Mouse (Mus musculus): ENCODE measurements around the gene Serpinh1.
A peak's percentile ranks its signal among the peaks of the same experiment; 100 is the strongest.

The Serpinh1 gene

DNA sequence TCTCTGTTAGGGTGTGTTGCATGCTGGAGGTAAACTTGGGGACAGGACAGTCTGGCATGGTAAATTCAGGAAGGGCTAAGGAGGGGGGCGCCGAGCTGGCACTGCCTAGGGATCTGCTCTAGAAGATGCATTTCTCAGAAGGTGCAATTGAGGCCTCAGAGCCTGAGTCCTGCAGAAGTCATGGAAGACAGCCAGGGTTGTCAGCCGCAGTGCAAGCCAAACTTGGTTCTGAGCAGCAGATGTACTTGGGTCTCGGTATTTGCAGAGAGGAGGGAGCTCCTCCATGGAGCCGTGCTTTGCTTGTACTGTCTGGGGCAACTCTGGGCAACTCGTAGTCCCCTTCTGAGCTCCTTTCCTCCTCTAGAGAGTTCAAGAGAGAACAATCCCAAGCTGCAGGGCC is 26.9 kb downstream of the Serpinh1 start:
- no peak for DNase-seq (ENCODE audit: inconsistent ontology term)

DNA sequence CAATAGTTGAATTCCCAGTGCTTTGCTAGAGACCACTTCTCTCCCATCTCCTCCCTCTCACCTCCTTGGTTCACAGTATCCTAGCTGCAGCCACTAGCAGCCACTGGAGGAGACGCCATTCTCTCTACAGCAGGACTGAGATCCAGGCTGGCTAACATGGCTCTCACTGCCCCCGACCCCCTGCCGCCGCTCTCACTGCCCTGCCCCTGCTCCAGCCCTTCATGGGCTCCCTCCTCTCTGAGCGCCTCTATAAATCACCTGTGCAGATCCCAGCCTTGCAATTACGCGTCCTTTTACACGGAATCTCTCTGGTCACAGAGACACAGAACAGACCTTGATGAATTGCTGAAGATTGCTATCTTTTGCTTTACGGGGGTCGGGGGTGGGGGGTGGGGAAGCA is 28.2 kb downstream of the Serpinh1 start:
- no peak for DNase-seq (ENCODE audit: inconsistent ontology term)

DNA sequence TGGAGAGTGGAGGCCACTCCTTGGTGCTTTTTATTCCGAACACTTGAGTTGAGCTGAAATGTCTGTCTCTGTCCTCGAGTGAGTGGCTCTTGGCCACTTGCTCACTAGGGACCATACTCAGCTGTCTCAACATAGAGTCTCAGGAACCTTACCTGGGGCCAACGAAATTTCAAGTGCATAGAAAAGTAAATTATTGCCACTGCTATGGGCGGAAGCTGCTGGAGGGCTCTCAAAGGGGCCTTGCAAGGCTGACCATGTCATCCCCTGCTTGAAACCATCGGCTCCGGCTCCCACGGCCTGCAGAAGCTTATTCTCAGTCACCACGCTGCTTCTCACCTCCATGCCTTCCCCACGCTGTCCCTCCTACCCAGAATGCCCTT is 29.7 kb downstream of the Serpinh1 start:
- no peak for DNase-seq (ENCODE audit: inconsistent ontology term)

DNA sequence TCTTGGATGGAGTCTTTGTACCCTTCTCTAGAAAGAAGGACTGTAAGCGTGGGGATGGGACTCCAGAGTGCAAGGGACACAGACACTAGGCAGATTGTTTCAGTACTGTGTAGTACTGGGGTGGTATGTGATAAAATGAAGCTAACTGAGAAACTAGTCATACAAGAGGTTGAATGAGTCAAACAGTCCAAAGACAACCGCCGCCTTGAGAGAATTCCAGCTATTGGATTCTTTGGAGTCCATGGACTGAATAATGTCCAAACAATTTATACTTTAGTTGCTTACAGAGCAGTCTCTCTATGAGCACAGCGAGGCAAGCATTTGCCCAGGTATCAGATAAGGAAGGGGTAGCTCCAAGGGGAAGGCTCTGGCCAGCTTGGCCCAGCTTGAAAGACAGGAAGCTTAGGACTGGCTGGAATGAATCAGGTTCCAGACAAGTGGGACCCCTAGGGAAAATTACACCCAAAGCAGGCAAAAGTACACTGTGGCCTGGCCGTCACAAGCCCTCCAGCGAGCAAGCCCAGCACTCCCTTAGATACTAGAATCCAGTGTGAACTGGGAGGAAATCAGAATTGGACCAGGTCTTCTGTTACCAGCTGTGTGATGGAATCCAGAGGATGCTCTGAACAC is 30.2 kb downstream of the Serpinh1 start:
- DNase-seq (ENCODE audit: inconsistent ontology term): peak; percentile 64

DNA sequence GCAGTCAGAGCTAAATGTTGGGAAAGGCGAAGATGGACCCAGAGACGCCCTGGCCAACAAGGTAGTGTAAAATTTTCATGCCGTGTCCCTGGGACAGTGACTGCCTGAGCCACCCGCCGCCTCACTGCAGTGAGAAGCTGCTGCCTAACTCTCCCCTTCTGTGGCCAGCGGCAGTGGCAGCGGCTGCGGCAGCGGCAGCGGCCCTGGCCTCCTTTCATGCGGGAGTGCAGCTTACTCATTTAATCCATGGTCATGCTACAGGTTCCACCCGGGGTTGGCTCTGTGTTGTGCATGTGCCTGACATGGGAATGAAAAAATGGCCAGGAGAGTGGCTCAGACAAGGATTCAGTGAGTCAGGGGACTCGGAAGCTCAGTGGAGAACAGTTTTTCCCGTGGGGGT is 32.5 kb downstream of the Serpinh1 start:
- DNase-seq (ENCODE audit: inconsistent ontology term): peak; percentile 42

DNA sequence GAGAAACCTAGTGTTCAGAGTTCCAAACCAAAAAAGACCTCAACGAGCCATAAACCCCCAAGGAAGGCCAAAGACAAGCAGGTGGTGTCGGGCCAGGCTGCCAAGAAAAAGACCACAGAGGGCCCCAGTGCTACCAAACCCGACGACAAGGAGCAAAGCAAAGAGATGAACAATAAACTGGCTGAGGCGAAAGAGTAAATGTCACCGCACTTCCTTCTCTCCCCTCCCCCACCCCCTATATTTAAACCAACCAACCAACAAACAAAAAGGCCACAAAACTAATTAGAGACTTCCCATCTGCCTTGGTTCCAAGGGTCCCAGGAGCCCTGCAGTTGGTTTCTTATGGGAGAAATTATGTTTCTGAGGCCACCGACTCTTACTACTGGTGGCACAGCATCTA is 35.6 kb downstream of the Serpinh1 start:
- no peak for DNase-seq (ENCODE audit: inconsistent ontology term)

DNA sequence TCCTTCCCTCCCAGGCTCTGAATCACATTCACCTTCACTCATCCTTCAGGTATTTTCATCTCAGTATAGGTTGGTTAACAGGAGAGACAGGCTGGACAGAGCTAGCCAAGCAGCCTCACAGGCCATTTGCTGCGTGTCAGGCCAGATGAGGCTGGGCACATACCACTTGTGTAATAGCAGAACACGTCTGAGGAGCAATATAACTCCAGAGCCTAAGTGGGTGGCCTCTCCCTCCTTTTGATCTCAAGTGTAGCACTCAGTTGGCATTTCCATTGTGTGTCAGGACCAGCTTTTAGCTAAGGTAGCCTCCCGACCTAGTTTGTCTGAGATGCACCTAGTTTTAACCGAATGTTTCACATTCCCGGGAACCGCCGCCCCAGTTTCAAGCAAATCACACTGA is 36.8 kb downstream of the Serpinh1 start:
- DNase-seq (ENCODE audit: inconsistent ontology term): no peak

DNA sequence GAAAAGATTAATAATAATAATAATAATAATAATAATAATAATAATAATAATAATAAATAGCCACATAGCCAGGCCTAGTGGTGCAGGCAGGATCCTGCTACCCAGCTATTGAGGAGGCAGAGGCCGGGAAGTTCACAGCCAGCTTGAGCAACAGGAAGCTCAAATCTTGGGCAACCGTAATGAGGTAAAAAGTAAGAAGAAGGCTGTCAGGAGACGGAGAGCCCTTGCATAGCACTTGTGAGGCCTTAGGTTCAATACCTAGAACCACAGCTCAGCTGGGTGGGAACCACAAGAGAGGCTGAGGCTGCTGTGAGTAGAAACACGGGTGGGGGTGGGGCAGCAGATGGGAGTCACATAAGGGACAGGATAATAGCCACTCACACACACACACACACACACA is 38.5 kb downstream of the Serpinh1 start:
- DNase-seq (ENCODE audit: inconsistent ontology term): no peak

DNA sequence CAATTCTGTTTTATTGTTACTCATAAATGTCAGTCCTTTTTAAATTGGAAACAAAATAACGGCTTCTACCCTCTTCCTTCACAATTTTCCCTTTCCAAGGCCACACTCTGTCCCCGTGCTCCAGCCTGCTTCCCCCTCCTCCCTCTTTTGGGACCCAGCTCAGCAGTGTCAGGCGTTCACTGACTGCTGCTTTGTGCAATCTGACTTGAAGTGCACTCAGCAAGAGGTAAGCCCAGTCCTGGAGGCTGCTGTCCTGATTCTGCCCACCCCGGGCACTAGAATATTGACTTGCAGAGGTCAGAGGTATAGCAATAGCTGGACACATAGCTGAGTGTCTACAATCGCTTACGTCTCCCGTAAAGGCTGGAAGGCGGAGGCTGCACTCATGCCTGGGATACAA is 39.8 kb downstream of the Serpinh1 start:
- DNase-seq (ENCODE audit: inconsistent ontology term): no peak

DNA sequence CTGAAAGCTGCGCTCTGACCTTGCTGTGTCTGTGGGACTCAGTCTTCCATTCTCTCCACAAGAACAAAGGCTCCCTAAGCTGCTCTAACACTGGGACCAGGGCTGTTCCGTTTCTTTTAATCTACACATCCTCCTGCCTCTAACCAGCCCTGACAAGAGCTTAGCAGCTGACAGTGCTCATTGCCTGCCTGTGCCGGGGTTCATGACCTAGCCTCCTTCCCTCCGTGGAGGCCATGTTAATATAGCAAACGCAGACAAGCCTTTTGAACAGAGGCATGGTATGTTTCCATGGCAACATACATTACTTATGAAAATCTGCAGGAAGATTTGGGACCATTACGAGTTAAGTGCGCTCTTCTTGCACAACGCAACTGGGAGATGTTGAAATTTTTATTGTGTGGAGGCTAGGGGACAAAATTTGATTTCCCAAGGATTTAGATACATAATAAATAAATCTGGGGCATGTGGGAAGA is 40.3 kb downstream of the Serpinh1 start:
- no peak for DNase-seq (ENCODE audit: inconsistent ontology term)

DNA sequence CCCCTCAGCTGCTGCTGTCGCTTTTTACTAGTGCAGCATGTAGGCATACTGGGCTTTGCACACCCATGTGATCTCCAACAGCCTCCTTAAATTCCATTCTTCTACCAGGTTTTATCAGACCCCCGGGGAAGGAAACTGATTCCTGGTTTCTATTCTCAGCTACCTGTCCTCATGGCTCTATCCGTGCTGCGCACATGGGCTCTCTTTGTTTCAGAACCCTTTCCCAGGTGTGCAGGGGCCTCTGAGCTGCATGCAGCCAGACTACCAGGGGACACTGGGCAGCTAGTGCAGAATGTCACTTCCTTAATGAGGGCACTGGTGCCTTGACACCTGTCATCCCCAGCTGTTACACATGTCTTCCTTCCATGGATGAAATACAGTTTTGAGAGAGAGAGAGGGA is 41.0 kb downstream of the Serpinh1 start:
- DNase-seq (ENCODE audit: inconsistent ontology term): no peak

DNA sequence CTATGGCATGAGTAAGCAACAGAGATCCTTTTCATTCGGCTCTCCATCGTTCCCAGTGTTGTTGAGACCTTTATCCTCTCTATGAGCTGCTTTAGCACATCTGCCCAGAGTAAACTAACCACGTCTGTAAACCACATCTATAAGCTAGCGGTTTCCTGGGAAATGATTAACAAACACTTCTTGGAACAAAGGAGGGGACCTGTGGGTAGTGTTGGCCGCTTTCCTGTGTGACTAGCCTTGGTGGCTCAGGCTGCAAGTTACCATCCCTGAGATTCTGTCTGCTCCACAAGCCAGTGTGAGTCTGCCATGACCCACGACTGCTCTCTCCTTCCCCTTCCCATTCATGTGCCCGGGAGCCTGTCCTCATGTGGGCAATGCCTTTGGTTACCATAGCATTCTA is 41.6 kb downstream of the Serpinh1 start:
- DNase-seq (ENCODE audit: inconsistent ontology term): no peak

DNA sequence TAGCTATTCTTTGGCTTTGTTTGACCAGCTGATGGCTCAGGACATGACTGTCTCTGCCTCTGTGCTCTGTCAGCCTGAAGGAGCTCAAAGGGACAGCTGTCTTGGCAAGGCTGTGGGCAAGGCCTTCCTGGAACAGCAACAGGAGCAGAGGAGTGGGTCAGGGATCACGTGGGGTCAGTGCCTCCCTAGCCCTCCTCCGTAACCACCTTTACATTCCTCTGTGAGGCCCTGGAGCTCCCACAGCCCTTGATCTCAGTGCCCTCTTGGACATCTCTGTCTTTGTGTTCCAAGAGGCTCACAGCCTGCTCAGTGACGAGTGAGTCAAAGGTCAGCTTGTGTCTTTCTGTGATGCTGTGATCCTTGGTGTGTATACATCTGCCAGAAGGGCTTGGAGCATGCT is 46.4 kb downstream of the Serpinh1 start:
- peak; percentile 75 for DNase-seq (ENCODE audit: inconsistent ontology term)

DNA sequence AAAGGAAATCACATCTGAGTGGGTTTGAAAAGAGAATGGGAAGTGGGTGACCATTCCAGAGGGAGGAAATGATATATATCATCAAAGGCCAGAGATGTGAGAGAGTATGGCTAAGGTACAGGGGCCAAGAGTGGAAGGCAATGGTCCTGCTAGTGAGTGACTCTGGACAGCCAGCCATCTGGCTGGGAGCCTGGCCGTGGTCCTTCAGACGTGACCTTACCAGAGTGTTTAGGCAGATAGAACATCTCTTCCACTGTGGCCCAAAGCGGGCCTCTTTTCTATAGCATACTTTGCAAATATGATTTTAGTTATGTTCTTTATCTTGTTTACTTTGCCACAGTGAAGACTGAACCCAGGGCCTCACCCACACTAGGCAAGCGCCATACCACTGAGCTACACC is 47.4 kb downstream of the Serpinh1 start:
- no peak for DNase-seq (ENCODE audit: inconsistent ontology term)

DNA sequence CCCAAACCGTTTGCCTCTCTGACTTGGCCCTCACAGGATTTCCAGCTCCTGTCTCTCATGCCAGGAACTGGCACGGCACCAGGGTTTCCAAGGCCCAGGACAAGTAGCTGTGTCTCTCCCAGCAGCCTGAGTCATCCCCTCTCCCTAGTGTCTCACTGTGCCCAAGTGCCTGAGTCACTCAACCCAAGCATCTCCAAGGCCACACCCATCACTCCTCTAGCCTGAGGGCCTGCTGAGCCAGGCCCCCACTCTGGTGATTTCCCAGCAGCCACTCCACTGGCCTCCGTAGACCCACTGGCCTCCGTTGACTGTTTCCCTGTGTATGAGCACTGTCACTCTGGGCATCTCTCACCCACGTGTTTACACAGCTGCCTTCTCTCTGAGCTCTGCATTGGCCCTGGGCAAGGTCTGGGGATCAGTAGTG is 48.1 kb downstream of the Serpinh1 start:
- peak; percentile 98 for DNase-seq (ENCODE audit: inconsistent ontology term)

DNA sequence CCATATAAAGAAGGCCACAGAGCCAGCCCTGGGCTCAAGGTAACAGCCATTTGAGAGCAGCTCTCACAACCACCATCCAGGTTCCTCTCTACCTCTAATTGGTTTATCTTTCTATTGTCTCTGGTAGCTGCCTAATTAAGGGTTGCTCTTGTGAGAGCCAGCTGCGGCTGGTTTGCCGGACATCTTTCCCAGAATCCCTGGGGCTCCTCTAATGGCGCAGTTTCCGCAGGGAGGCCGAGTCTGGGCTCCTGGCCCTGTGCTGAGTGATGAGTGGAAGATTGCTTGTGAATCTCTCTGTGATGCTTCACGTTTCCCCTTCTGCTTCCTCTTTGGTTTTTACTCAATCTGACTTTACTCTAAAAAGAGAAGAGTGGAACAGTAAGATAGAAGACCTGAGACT is 49.0 kb downstream of the Serpinh1 start:
- peak; percentile 60 for DNase-seq (ENCODE audit: inconsistent ontology term)

DNA sequence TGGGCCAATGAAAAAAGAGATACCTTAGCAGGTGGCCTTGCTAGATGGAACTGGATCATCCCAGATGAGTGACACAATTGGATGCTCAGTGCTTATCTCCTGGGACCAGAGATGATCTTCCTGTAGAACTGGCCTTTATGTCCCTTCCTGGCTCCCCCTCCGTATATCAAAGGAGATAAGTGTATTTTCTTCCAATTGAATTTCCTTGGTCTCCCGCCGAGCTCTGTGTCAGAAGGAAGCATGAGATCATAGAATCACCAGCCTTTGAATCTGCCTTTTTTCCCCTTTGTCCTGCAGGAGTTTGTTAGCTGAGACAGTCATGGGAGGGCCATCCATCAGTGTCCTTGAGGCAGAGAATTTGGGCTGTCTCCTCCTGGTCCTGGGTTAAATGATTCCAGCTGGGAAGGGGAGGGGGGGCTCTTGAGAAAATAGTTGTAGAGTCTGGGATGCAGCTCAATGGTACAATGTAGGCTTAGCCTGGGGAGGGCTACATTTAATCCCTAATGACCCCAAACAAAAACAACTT is 52.3 kb downstream of the Serpinh1 start:
- no peak for DNase-seq (ENCODE audit: inconsistent ontology term)
